Mouse (Mus musculus): ENCODE measurements around the gene Usp47. TPM values are rescaled to one million over a fixed set of nuclear protein-coding genes. Genes with fewer than 3 reads are reported as not detected.

Usp47 gene
- total RNA-seq, 1 experiment from 2014 or later = 115 TPM

GRCm38 (mm10) chr7:112143978-112144377 is 120.7 kb downstream of the Usp47 start:
- ATAC-seq (replicated peaks; ENCODE audit: low read depth, poor library complexity, severe bottlenecking) = no peak

- no peak for ATAC-seq (replicated peaks; ENCODE audit: low read depth, poor library complexity, severe bottlenecking)
Measured at GRCm38 (mm10) chr7:112144646-112145179, 121.4 kb downstream of the Usp47 start.

DNA sequence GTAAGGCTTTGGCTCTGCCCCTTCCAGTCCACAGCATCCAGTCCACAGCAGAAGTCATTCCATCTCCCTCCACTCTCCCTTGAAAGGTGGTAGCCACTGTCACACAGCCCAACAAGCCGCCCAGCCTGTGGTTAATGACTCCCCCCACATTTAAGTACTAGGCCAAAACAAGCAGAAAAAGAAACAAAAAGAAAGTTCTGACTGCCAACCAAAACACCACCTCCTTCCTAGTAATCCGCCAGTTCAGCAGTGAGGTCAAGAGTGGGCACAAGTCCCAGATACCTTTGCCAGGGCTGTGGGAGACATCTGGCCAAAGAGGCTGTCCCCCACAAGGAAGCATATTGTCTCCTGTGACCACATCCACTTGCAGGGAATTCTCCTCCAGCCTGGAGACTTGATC is 124.7 kb downstream of the Usp47 start:
- ATAC-seq (replicated peaks; ENCODE audit: low read depth, poor library complexity, severe bottlenecking) = no peak

- no peak for ATAC-seq (replicated peaks; ENCODE audit: low read depth, poor library complexity, severe bottlenecking)
Measured at GRCm38 (mm10) chr7:112149113-112149512, 125.8 kb downstream of the Usp47 start.

- ATAC-seq (replicated peaks; ENCODE audit: low read depth, poor library complexity, severe bottlenecking) = no peak
Measured at GRCm38 (mm10) chr7:112154445-112154844, 131.1 kb downstream of the Usp47 start.

GRCm38 (mm10) chr7:112155194-112155593 is 131.9 kb downstream of the Usp47 start:
- no peak for ATAC-seq (replicated peaks; ENCODE audit: low read depth, poor library complexity, severe bottlenecking)

DNA sequence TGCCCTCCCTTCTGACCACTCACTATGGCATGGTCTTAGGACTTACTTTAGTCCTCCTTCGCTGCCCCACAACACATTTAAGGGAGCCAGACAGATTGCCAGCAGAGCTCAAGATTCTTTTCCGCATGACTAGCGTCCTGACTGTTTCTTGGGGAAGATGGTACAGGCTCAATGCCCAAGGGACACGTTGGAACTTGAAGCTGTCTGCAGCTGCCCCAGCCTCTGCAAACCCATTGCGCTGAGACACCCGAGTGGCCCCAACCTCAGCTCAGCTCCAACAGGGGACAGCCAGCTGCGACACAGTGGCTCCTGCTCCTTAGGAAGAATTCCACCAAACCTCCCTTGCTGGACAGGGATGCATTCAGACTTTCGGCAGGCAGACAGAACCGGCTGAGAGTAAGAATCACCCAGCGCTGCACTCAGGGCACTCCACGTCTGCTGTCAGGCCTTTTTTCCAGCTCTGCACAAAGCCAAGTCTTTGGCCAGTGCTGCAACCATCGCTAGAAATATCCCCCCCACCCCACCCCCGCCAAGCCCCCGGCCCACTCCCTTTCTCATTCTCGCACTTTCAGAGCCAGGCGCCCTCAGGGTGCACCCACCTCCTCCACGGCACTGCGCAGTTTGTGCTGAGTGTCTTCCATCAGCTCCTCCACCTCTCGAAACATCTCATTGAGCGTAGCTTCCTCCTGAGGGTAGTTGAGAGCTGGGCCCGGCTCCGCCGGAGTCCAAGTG is 134.4 kb downstream of the Usp47 start:
- ATAC-seq (replicated peaks; ENCODE audit: low read depth, poor library complexity, severe bottlenecking) = no peak

DNA sequence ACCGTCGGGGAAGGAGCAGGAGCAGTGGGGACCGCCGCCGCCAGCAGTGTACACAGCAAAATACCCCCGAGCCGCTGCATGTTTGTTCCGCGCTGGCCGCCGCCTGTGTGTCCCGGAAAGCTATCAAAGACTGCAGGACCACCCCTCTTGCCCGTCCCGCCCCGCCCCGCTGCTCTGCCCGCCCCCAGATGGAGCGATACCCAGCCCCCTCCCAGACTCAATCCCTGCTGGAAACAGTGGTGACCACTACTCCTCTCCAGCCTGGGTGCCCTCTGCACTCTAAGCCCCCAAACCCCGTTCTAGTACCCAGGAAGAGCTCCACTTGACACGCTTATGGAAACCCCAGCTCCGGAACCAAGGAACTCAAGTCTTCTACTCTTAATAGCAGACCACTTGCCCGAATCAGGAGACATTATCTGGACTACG is 135.0 kb downstream of the Usp47 start:
- ATAC-seq (replicated peaks; ENCODE audit: low read depth, poor library complexity, severe bottlenecking) = peak; percentile 42

DNA sequence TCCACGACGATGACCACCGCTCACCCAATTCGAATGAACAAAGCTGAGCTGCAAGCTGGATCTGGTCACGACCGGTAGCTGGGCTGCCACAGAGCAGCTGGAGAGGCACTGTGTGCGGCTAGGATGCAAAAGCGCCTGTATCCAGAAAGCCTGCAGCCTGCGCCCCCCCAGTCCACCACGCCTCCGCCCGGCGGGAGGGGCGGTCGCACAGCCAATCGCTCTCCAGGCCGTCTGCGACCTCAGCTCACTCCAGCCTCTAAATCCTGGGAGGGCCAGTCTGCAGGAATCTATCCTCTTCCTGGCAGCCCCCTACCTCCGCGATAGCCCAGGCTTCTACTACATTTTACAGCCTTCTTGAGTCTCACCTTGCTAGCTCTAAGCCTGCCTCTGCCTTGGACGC is 135.6 kb downstream of the Usp47 start, which contains the start of gene Dkk3:
TSS of gene Dkk3 (minus strand) at position 116 of the 400 bp plus-strand sequence.
- ATAC-seq (replicated peaks; ENCODE audit: low read depth, poor library complexity, severe bottlenecking) = no peak

- 0 out of 2 replicates have a peak, but pooled peaks have one; percentile 22 for ATAC-seq (replicated peaks; ENCODE audit: low read depth, poor library complexity, severe bottlenecking)
Measured at GRCm38 (mm10) chr7:112159835-112160234, 136.5 kb downstream of the Usp47 start.

Other genes with a start within 250 kb of the Usp47 start
- not detected in 2 replicates for gene Galnt18, start 243.5 kb upstream of the Usp47 start, total RNA-seq (2017)
- 0.27 TPM in 1 of 2 replicates, not detected in the other for gene Dkk3, start 135.6 kb downstream of the Usp47 start, total RNA-seq (2017)
- gene Mical2, start 202.4 kb downstream of the Usp47 start, total RNA-seq (2017) = 1.6 and 2.2 TPM in 2 replicates